Mouse (Mus musculus): Measurements from ENCODE around the gene Disc1.

Disc1 gene

GRCm38 (mm10) chr8:125066913-125067595 is 13.1 kb downstream of the Disc1 start:
- DNase-seq (ENCODE audit: extremely low read depth, low read depth): peak; percentile 70

- DNase-seq (ENCODE audit: extremely low read depth, low read depth): peak; percentile 26
Measured at GRCm38 (mm10) chr8:125067596-125067960, 13.6 kb downstream of the Disc1 start.

- no peak for DNase-seq (ENCODE audit: extremely low read depth, low read depth)
Measured at GRCm38 (mm10) chr8:125068146-125068905, 14.3 kb downstream of the Disc1 start.

GRCm38 (mm10) chr8:125069304-125069703 is 15.3 kb downstream of the Disc1 start:
- no peak for DNase-seq (ENCODE audit: extremely low read depth, low read depth)

DNA sequence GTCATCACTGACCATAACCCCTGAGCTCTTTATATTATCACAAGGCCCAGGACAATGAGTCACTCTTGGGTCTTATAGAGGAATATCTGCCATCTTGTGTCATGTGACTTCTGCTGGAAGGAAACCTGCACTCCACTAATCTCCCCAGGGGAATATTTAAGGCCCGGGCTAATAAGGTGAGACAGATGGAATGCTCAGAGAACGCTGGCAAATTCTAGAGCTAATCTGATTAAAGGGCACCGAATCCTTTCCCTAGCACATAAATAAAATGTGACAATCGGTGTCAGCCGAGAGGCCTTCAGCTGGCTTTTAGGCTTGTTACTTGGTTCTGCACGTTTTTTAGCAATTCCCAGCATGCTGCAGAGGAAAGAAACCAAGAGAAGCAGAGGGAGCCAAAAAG is 15.7 kb downstream of the Disc1 start:
- DNase-seq (ENCODE audit: extremely low read depth, low read depth): no peak

DNA sequence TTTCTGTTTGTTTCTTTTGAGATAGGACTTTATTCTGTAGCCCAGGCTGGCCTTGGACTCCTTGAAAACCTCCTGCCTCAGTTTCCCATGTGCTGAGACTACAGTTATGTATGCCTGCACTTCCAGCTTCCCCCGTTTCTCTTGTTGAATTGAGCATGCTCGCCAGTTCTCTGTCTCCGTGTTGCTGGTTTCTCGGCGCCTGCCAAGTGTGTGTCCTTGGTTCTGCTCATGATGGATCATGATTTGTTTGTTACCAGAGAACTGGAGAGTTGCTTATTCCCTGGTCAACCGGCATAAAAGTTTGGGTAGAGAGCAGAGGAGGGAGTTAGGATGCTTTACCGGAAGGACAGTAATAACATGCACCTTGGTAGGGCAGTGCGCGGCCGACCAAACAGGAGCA is 20.1 kb downstream of the Disc1 start:
- DNase-seq (ENCODE audit: extremely low read depth, low read depth): no peak

- DNase-seq (ENCODE audit: extremely low read depth, low read depth): no peak
Measured at GRCm38 (mm10) chr8:125074581-125074980, 20.6 kb downstream of the Disc1 start.

DNA sequence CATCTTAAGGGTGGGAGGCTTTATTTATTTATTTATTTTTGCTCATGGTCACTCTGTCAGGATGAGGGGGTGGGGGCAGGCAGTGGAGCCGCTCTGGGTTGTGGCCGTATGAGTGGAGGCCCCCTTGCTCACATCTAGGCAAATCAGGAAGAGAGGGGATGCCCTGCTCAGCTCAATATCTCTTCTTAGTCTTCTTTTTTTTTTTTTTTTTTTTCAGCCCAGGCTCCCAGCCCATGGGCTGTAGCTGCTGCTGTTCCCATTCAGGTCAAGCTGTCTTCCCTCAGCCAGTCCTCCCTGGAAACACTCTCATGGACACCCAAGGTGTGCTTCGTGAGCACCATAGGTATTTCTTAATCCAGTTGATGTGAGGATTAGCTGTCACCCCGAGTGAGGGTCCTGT is 21.4 kb downstream of the Disc1 start:
- no peak for DNase-seq (ENCODE audit: extremely low read depth, low read depth)

- DNase-seq (ENCODE audit: extremely low read depth, low read depth): no peak
Measured at GRCm38 (mm10) chr8:125077326-125077725, 23.3 kb downstream of the Disc1 start.

DNA sequence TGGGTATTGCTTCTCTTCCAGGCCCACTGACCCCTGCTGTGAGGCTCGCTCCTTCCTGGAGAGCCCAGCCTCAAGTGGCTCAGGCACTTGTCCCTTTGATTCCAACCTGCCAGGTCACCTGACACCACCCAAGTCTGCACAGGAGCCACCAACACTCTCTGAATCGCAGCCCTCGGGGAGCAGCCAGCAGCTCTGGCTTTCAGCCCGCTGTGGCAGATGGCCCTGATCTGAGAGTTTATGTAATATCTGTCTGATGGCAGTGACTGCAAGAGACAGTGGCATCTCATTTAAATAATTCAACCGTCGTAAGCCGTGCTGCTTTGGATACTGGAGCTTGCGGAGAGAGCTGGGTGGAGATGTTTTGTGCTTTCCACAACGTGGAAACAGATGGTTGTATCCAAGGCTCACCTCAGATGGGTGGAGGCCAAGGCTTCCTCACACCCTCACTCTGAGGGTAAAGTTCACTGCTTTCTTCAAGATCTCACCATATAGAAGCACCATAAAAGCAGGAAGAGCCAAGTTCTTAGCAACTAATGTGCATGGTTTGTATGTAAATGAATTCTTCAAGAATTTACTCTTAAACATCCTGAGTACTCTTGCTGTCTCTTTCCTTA is 24.9 kb downstream of the Disc1 start:
- no peak for DNase-seq (ENCODE audit: extremely low read depth, low read depth)

GRCm38 (mm10) chr8:125080388-125081344 is 26.7 kb downstream of the Disc1 start:
- DNase-seq (ENCODE audit: extremely low read depth, low read depth): no peak

- DNase-seq (ENCODE audit: extremely low read depth, low read depth): no peak
Measured at GRCm38 (mm10) chr8:125083746-125084145, 29.8 kb downstream of the Disc1 start.

DNA sequence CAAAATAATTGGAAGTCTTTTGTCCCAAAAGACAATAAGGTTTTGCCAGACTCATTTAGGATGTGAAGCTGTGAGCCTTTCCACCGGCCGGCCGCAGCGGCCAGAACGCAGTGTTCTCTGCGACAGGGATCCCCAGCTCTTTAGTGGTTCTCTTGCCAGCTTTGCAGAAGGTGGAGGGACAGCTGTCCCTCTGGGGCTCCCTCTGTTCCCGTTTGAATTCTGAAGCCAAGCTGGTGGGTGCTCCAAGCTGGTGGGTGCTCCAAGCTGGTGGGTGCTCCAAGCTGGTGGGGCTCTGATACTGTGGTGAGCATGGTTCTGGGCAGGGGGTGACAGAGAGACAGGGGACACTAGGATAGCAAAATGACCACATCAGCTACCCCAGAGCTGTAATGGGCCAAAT is 30.5 kb downstream of the Disc1 start:
- no peak for DNase-seq (ENCODE audit: extremely low read depth, low read depth)

- no peak for DNase-seq (ENCODE audit: extremely low read depth, low read depth)
Measured at GRCm38 (mm10) chr8:125090889-125091740, 37.1 kb downstream of the Disc1 start.

GRCm38 (mm10) chr8:125097140-125097539 is 43.1 kb downstream of the Disc1 start:
- no peak for DNase-seq (ENCODE audit: extremely low read depth, low read depth)

GRCm38 (mm10) chr8:125098050-125098449 is 44.1 kb downstream of the Disc1 start:
- DNase-seq (ENCODE audit: extremely low read depth, low read depth): no peak

GRCm38 (mm10) chr8:125102303-125102702 is 48.3 kb downstream of the Disc1 start:
- no peak for DNase-seq (ENCODE audit: extremely low read depth, low read depth)

- DNase-seq (ENCODE audit: extremely low read depth, low read depth): no peak
Measured at GRCm38 (mm10) chr8:125113171-125113570, 59.2 kb downstream of the Disc1 start.

DNA sequence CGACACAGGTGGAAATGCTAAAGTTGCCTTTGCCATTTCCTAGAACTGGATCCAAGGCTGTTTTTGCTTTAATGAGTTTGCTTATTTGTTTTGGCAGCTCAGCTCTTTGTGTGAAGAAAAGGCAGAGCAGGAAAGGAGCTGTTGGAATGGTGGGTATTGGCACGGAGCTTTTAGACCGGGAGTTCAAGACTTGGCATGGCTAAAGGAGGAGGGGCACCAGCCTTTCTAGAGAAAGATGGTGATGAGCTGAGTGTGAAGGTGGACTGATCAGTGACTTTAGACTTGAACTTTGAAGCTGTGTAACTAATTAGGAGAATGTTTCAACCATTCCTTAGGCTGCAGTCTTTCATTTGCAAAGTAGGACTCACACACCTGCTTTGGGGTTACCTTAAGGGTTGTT is 59.8 kb downstream of the Disc1 start:
- DNase-seq (ENCODE audit: extremely low read depth, low read depth): no peak

DNA sequence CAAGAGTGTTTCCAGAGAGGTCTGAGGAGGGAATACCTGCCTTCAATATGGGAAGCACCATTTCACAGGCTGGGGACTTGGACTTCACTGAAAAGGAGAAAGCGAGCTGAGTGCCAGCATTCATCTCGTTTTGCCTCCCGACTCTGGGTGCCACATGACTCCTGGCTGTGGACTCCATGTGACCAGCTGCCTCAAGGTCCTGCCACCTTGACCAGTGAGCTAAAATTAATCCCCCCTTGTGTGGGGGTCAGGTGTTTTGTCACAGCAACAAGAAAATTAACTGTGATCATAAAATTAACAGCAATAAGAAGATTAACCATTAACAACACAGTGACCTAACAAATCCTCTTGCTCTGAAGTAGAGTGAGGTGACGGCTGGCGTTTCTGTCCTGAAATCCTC is 61.3 kb downstream of the Disc1 start:
- no peak for DNase-seq (ENCODE audit: extremely low read depth, low read depth)

DNA sequence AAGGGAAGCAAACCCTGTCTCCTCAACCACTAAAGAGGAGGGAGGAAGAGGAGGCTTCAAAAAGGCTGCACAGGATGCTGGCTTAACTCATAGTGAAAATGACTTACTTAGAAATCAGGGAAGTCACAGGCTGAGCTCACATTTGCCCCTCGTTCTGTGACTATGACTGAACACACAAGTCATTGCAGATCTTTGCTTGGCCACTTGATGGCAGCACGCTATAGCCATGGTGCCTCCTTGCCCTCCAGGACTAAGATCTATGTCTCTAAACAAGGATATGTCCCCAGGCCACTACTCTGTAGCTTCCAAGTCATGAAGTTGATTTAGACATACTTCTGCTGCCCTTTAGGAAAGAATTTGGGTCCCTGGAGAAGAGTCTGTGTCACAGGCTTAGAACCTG is 62.6 kb downstream of the Disc1 start:
- DNase-seq (ENCODE audit: extremely low read depth, low read depth): peak; percentile 1
